Mouse (Mus musculus): ENCODE results near the gene Bag5. TPM values are rescaled to one million over a fixed set of nuclear protein-coding genes. Genes with fewer than 3 reads are reported as not detected.

Gene Bag5
- total RNA-seq, 1 experiment from 2014 or later, result 36.2 TPM

Other genes starting within 250 kb of the Bag5 start
- gene Gm266, start 227.4 kb downstream of the Bag5 start, total RNA-seq (2021), result not detected in 2 replicates
- 338 and 346 TPM in 2 replicates for gene Eif5, start 175.2 kb downstream of the Bag5 start, total RNA-seq (2021)
- gene Mark3, start 138.7 kb downstream of the Bag5 start, total RNA-seq (2021), result 101 and 109 TPM in 2 replicates
- 24.3 and 27.3 TPM in 2 replicates for gene Ckb, start 40.9 kb downstream of the Bag5 start, total RNA-seq (2021)
- gene Trmt61a, start 35.2 kb downstream of the Bag5 start, total RNA-seq (2021), result 9.6 and 11.0 TPM in 2 replicates
- 69.6 and 71.2 TPM in 2 replicates for gene Apopt1, start within 50 bp of the Bag5 start, total RNA-seq (2021)
- 118 and 144 TPM in 2 replicates for gene Klc1, start 45.6 kb upstream of the Bag5 start, total RNA-seq (2021)
- 14.7 and 17.7 TPM in 2 replicates for gene Xrcc3, start 100.6 kb upstream of the Bag5 start, total RNA-seq (2021)
- 99.4 and 105 TPM in 2 replicates for gene Zfyve21, start 100.9 kb upstream of the Bag5 start, total RNA-seq (2021)
- 16.3 and 18.1 TPM in 2 replicates for gene Ppp1r13b, start 194.9 kb upstream of the Bag5 start, total RNA-seq (2021)